Mouse (Mus musculus) thymus, postnatal 10 days (tissue): ENCODE data around the gene Olfr1018.

Experiments
- DNase-seq, 2 experiments: peaks; one replicate each; pipeline ENCODE4 v3.0.0; 2021; ENCODE audit warnings: low spot score in 2 of 2

Gene Olfr1018

GRCm38 (mm10) chr2:85818179-85818578, at the start of gene Olfr1018:
Gene Olfr1018 (plus strand): TSS chr2:85818479.
- no peak for DNase-seq

GRCm38 (mm10) chr2:85772413-85772812, 45.9 kb upstream of the Olfr1018 start, which contains the start of gene Olfr1014:
Gene Olfr1014 (plus strand): TSS chr2:85772713.
- no peak for DNase-seq

- no peak for DNase-seq
These were observed 36.6 kb upstream of the Olfr1018 start, which contains the start of gene Olfr1015 for GRCm38 (mm10) chr2:85781717-85782116. Gene Olfr1015 (plus strand): TSS chr2:85782017.

GRCm38 (mm10) chr2:85792331-85792730, 25.9 kb upstream of the Olfr1018 start:
- no peak for DNase-seq

GRCm38 (mm10) chr2:85802444-85802843, 15.8 kb upstream of the Olfr1018 start, which contains the start of gene Olfr1016:
Gene Olfr1016 (minus strand): TSS chr2:85802544.
- no peak for DNase-seq

GRCm38 (mm10) chr2:85804501-85804900, 13.8 kb upstream of the Olfr1018 start:
- DNase-seq, result no peak

- no peak for DNase-seq
These were observed 27.1 kb downstream of the Olfr1018 start, which contains the start of gene Olfr1019 for GRCm38 (mm10) chr2:85845383-85845782. Gene Olfr1019 (minus strand): TSS chr2:85845483.

- no peak for DNase-seq
These were observed 28.5 kb downstream of the Olfr1018 start, which contains the start of gene Olfr1020 for GRCm38 (mm10) chr2:85846730-85847129. Gene Olfr1020 (plus strand): TSS chr2:85847030.

GRCm38 (mm10) chr2:85868294-85868693, 50.0 kb downstream of the Olfr1018 start, which contains the start of gene Olfr1022:
Gene Olfr1022 (plus strand): TSS chr2:85868594.
- DNase-seq, result no peak
